Mouse (Mus musculus): ENCODE measurements around the gene Camta2.

- TF ChIP-seq CTCF (IDR thresholded peaks at IDR 0.05; ENCODE audit: low read depth), result no peak
- TF ChIP-seq EP300 (IDR thresholded peaks at IDR 0.05; ENCODE audit: low read depth), result no peak
These were observed 14.3 kb upstream of the Camta2 start for GRCm38 (mm10) chr11:70701984-70702733.
